Mouse (Mus musculus) left cerebral cortex, postnatal 10 days (tissue): ENCODE measurements at regions not wholly inside any gene's neighbourhood (a gene's known extent, or its start where the extent isn't known, plus 50 kb on each side); places are given as distances from the start of the nearest gene placed in this dataset.

ENCODE experiments used
- DNase-seq, 2 experiments: peaks; one replicate each; pipeline ENCODE4 v3.0.0; 2021 to 2022; ENCODE audit warnings: low spot score in 2 of 2, mixed read lengths in 1 of 2; ENCODE audit errors: extremely low spot score in 1 of 2
- intact Hi-C: fragments of 180-260 bp; cut with DNase I; formaldehyde crosslinking; loops from one replicate; pipeline ENCODE4 v1.15.1; 2025

DNA sequence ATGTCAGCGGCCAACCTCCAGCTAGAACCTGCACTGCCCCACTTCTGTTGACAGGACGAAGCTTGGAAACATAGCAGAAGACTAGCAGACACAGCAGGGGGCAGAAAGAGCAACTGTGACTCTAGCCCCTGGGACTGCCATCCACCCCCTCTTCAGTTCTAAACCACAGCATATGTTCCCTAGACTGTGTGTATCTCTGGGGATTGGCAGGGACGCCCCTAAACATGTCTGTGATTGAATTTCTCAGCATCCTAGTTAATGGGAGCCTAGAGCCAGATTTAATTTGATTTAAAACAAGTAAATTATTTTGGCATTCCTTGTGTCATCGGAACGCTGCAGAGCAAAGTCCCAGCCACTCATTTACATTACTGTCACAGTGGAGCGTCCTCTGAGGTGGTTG, 228.7 kb downstream of the Rps15a start:
- intact Hi-C loops, result no loop called here
- DNase-seq, result no peak

DNA sequence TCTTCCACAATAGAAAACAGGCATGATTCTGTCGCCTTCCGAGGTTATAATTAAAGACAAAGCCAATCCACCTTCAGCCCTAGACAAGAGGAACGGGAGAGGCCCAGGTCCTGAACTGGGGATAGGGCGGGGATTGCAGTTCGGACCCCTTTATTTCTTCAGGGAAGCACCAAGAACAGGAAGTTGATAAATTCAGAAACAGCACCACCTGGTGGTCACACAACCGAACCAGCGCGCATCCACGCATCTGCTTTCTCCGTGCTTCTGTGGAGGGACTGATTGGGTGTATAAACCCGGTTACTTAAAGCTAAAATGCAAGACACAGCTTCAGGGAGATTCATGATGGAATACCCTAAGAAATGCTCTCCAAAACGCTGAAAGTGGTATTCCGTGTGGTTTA, 233.2 kb downstream of the Rps15a start:
- intact Hi-C loops, result loop anchor here (2.0 kb wide), 1 partner anchor 498 kb away; no protein-coding TSS in a partner anchor

DNA sequence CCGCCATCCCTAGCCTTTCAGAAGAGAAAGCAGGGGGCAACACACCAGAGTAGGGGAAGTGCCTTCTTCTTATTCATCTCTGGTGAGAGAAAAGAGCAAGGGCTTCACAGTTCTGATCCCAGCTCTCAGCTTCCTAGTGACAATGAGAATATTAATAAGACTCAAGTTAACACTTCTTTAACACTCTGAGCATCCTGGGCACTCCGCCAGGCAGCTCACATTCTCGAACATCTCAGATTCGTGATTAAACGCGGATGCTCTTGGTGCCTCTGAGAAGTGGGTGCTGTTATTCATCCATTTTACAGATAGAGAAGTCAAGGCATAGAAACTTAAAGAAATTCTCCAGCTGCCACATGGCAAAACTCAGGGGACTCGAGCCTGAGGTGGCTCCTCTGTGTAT, 237.1 kb downstream of the Rps15a start:
- intact Hi-C loops, result no loop called here
- peak in 1 of 2 experiments; percentile 36 for DNase-seq

More for the DNA sequence above, 233.2 kb downstream of the Rps15a start:
- DNase-seq, result peak; percentile 76 to 79

DNA sequence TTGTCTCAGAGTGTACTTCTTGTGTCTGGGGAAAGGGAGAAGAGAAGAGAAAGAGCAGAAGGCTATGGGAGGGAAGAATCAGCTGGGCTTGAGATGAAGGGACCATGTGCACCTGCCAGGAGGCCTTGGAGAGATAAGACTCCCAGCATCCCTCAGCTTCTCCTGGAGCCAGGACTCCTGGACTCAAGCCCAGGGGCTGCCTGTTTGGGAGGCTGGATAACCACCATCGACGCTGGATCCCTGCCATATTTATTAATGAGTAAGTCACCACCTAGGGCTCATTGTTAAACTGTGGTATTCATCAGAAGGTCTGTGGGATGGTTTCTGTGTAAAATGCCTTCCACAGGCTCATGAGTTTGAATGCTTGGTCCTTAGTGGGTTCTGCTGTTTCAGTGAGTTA, 240.7 kb downstream of the Rps15a start:
- DNase-seq, result no peak
- intact Hi-C loops, result no loop called here

DNA sequence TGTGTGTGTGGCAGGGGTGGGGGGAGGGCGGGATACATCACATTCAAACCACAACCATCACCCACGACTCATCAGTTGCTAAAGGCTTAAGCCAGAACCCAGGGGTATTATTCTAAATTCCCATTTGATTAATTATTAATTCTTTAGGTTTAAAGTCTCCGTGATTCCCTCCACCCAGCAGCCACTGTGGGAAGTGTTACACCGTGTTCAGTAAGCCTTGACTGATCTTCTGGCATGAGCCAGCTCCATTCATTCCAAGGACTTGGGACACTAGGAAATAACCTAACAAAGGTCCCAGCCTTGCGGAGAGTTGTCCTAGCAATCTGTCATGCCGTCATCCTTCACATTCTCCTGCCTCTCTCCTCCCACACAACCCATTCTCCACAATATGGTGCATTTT, 256.6 kb downstream of the Rps15a start:
- DNase-seq, result no peak
- intact Hi-C loops, result no loop called here

DNA sequence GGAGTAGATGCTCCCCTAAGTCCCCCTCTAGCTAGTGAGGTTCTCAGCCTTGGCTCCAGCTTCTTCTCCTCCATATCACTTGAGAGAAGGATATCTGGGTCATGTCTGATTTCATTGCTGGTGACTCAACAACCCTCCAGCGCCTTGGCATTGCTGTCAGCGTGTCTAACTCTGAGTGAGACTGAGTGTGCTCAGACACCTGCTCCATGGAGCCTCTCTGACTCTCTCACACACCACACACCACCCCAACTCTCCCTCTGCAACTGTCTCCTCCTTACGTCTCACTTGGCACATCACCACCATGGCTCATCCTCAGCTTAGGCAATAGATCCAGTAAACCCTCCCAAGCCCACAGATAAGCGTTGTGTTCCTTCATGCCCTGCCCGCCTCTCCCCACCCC, 260.0 kb downstream of the Rps15a start:
- intact Hi-C loops, result no loop called here
- no peak for DNase-seq

DNA sequence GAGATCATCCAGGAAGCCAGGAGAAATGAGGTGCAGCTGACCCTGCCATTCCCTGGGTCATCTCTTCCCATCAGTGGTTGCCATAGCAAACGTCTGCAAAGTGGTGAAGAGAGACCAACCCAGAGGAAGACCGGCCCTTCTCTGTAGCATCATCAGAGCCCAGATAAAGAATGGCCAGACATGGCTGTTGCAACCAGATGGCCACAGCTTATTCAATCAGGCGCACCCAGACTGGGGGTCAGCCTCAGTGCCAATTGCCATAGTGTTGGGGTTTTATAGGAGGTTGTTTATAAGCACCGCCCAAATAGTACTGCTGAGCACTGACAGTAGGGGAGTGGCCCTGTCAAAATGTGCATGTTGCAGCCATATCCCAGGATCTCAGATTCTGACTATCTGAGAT, 262.3 kb downstream of the Rps15a start:
- no peak for DNase-seq
- intact Hi-C loops, result no loop called here

DNA sequence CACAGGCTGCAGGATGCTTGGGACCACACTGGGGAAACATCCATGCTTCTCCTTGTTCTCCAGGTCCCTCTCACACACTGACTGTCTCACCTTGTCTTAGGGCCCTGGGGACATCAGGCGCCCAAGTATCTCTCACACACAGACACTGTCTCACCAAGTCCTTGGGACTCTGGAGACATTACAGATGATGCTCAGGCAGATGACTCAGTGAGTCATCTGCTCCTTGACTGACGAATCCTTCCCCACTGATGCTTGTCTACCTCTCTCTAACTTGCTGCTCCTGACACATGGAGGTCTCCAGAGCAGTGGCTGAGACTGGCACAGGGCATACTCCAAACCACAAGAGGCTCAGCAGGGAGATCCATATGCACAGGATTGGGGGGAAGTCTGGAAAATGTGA, 263.1 kb downstream of the Rps15a start:
- intact Hi-C loops, result no loop called here
- no peak for DNase-seq

DNA sequence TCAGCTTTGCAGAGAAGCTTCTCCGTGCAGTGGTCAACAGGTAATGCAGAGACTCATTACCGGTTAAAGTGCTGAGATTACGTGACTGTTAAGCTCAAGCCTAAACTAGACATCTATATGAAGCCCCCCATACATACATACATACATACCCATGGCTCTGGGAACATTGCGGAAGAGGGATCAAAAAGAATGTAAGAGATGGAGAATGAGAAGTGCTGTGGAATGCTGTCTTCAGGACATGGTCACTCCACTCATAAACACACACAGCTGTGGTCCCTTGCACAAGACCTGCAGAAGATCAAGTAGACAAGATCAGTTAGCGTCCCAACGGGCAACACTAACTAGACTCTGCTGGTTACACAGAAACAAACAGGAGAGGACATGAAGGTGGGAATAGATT, 265.2 kb downstream of the Rps15a start:
- intact Hi-C loops, result no loop called here
- no peak for DNase-seq

DNA sequence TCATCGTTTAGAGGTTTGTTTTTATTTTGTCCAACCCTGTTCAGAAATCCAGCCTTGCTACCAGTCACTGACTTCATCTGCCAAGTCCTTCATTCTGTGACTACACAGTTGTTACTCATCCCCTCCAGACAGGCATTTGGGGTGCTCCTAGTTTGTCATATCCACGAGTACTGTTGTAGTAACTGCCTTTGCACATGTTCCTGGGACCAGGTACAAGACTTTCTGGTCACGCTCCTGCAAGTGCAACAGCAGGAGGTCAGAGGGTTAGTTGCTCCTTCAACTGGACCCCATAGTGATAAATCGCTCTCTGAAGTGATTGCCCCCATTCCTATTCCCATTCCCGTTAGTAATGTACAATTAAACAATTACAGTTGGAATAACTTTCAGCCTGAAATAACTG, 269.9 kb downstream of the Rps15a start:
- no peak for DNase-seq
- intact Hi-C loops, result no loop called here

DNA sequence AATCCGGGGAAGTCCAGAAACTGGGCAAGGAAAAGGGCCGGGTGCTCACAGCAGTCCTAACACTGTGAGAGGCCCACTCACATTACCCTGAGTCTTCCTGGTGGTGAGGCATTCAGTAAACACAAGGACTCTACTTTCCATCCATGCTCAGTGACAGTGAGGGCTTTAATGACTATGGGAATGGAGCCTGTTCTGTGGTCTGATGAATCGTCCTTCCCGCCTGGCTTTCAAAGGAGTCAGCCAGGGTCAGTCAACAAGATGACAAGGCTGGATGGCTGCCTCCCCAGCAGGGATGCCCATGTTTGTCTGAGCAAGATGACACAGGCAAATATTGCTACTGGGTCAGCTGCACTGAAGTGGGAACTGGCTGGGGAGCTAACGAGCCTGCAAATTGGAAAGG, 273.2 kb downstream of the Rps15a start:
- no peak for DNase-seq
- intact Hi-C loops, result no loop called here

DNA sequence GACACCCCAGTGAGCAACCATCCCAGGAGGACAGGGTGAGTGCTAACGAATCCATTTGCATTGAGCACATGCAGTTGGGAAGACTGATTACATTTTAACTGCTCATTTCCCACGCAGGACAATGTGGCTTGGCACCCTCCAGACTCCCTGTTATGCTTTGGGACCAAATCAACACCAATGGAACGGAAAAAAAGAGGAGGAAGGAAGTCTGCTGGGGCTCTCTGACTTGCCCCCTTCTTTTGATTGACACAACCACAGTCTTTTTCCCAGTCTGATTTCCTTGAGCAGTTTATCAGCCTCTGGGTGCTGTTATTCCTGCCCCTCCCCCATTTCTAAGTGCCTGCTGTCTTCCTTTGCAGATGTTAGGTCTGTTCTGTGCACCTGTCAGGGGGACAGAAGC, 321.0 kb downstream of the Rps15a start:
- no peak for DNase-seq
- intact Hi-C loops, result no loop called here

DNA sequence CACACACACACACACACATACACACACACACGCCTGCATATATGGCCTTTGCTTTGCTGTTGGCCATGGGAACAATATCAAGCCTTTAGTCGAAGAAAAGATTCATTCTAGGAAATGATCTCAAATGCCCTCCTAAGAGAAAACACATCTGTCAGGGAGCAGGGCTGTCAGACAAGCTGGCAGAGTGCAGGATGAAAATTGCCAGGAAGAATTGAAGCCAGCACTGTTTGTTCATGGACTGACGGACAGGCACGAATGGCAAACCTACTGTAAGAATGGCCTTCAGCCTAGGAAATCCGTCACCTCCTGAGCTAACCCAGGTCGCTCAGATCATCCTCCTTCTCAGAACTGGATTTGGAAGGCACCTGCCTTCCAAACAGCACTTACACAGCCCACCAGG, 322.0 kb downstream of the Rps15a start:
- no peak for DNase-seq
- intact Hi-C loops, result no loop called here

DNA sequence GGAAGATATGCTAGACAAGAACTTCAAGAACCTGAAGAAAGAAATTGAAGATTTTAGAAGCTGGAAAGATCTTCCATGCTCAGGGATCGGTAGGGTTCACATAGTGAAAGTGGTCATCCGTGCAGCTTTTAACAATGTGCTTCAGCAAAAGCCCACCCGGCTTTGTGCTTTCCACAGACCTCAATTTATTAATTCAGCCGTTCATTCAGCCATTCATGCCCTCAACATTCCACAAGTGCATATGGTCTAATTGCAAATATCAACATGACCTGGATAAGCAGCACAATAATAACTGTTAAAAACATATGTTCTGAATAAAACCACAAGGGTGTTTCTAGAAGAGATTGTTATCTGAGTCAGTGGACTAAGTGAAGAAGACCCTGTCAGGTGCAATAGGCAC, 323.5 kb downstream of the Rps15a start:
- intact Hi-C loops, result no loop called here
- no peak for DNase-seq

DNA sequence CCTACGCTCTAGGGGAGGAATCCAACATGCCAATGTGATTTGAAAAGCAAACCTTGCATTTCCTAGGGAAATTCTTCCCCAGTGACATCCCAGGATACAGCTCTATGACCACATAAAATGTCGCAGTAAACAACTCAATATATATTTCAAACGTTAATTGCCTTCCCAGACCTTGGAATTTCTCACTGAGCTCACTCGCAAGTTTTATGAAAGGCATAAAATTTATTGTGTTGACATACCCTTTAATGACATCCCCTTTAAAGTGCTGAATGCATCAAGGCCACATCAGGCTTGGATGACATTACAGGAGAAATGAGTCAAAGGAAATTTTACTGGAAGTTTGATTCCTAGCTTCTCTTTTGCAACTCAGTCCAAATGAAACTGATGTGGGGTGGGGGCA, 337.0 kb downstream of the Rps15a start:
- DNase-seq, result no peak

DNA sequence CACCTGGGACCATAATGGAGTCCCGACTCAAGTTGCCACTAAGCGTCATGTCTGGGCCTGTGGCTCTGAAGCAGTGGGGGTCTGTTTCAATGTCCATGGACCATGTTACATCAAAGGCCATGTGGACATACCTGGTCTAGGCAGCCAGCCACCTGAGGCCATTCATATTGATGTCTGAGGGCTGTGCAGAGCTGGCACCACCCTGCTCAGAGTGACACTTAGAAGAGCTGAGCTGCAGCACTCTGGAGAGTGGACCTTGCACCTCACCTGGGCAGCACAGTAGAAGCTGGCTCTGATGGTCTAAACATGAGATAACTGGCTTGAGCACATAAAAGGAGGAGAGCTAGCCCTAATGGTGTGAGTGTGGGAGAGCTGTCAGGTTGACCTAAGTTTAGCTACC, 338.1 kb downstream of the Rps15a start:
- intact Hi-C loops, result no loop called here
- DNase-seq, result no peak

More for the DNA sequence above, 337.0 kb downstream of the Rps15a start:
- intact Hi-C loops, result no loop called here

DNA sequence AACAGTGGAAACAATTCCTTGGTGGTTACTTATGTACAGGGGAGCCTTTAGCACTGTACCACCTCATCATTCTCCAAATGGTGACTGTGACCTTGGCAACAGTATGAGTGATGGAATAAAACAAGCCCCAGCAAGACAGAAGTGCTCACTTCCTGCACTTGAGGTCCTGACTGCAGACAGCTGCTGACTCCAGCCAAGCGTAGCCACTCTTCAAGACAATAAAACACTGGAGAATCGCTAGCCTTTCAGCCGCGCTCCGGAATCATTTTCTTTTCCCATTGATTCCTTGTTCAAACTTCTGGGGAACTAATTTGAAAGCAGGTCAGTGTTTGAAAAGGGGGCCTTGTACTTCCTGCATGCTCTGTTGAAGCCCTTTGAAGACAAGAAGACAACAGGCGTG, 344.2 kb downstream of the Rps15a start:
- DNase-seq, result no peak
- intact Hi-C loops, result no loop called here

DNA sequence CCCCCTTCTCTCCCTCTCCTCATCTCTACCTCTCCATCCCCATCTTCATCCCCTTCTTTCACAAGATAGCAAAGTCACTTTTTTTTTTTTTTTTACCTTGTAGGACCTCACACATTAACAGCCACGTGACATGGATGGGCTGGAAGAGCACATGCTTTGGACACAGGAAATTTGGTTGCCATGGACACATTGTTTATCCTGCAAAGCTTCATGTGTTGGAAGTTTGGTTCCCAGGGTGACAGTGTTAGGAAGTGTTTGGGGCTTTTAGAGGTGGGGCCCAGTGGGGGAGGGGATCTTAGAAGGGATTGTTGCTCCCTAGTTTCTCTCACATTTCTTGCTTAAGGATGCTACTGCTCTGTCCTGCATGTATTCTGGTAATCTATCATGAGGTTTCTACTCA, 356.5 kb downstream of the Rps15a start:
- DNase-seq, result no peak
- intact Hi-C loops, result no loop called here

DNA sequence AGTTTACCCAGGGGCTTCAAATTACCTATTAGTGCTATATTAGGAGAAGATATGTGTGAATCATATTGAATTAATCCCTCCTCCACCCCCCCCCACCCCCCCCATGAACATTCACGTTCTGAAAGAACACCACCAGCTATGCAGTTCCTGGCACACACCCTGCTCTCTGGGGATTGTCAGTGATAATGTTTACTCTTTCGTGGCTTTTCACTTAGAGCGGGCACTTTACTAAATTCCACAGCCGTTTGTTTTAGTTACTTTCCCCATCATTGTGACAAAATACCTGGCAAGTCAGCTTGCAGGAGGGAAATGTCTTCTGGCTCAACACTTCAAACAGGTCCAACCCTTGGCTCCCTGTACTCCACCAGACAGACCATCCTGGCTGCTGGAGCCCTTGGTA, 359.0 kb downstream of the Rps15a start:
- intact Hi-C loops, result no loop called here
- DNase-seq, result no peak

DNA sequence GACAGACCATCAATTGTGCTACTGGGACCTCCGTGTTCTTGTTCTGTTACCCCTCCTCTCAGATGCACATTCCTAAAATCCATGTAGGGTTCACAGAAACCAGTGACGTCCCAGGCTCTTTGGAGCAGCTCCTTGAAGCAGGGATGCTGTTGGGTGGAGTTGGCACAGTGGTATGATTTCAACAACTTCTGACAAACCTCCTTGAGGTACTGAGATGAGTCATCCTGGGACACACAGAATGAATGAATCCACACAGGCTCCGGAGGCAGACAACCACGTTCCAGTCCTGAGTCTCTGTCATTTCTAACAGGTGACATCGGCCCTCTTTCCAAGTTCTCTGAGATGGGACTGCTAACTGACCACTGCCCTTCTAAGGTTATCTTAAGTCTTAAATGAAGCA, 360.2 kb downstream of the Rps15a start:
- intact Hi-C loops, result no loop called here
- DNase-seq, result no peak

DNA sequence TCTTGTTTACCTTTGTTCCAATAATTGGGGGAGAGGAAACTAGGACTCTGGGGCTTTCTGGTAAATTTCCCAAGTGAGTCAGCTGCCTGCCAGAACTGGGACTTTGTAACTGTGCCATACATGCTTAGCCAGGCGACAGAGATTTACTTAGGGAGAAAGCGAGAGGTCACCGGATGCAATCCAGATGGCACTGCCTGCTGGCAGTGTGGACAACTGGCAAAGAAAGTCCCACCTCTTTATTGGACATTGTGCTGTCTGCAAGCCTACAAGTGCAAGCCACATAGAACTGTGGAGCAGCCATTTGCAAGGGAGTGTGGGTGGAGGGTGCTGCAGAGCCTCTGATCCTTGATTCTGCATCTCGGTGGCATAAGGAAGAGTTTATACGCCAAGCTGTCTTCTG, 362.7 kb downstream of the Rps15a start:
- DNase-seq, result peak in 1 of 2 experiments; percentile 45
- intact Hi-C loops, result no loop called here
